Mouse (Mus musculus) spleen, adult 18-20 months (tissue): ENCODE measurements around the gene Slc24a1.
"Not testable (repeated sequence)": the region's sequence is repeated elsewhere in the genome, so short reads cannot be mapped to it uniquely, and the experiment has no call there.

Source experiments
- DNase-seq, 2 experiments: peaks; one replicate each; pipeline ENCODE4 v3.0.0; 2022; ENCODE audit warnings: mixed read lengths in 2 of 2

The Slc24a1 gene

DNA sequence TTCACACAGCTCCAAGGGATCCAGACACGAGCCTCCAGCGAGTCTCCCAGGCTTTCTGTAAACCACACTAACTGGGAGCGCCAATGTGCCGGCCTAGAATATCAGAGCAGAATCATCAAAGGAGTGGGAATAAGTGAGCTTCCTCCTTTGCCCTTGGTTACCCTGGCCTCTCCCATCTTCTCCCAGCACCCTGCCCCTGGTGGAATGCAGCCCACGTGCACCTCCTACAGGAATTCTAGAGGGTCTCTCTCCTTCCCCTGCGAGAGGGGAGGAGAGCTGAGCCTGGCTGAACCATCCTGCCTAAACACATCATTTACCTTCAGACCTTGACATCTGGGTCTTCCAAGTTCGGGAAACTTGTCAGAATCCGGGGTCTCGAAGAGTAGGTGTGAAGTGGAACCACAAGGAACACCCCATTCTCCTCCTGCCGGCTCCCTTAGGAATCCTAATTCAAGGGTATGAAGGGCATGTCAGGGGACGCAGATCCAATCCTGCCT is at the start of gene Slc24a1:
Gene Slc24a1, minus strand, starts transcription at position 447 of the 497 bp plus-strand sequence.
- DNase-seq: no peak

DNA sequence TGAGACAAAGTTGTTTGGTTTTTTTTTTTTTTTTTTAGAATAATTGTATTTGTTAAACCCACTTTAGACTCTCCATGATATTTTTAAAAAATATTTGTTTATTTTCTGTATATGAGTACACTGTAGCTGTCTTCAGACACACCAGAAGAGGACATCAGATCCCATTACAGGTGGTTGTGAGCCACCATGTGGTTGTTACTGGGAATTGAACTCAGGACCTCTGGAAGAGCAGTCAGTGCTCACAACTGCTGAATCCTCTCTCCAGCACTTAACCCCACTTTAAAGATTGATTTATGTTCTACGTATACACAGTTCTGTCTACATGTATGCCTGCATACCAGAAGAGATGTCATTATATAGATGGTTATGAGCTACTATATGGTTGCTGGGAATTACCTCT is 44.1 kb upstream of the Slc24a1 start:
- DNase-seq: not testable (repeated sequence)

DNA sequence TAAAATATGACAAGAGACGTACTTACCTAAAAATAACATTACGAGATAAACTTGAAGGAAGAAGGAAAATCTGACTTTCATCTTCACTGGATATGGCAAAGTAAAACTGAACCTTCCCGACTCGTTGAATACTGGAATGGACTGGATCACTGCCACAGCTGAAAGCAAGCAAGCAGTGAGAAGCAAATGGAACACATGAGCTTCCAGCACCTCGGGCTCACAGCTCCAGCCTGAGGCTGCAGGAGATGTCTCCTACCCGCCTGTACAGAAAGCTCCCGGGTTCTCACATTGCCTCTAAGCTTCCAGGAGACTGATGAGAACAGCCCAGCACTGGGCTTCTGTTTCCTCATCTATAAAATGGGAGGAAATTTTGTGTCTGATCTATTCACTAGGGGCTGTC is 38.9 kb upstream of the Slc24a1 start:
- no peak for DNase-seq

GRCm38 (mm10) chr9:64988443-64988842 is 37.0 kb upstream of the Slc24a1 start:
- DNase-seq: no peak

- no peak for DNase-seq
These were observed 36.2 kb upstream of the Slc24a1 start for GRCm38 (mm10) chr9:64987651-64988050.

- no peak for DNase-seq
These were observed 34.4 kb upstream of the Slc24a1 start for GRCm38 (mm10) chr9:64985807-64986206.

GRCm38 (mm10) chr9:64985037-64985794 is 33.8 kb upstream of the Slc24a1 start:
- DNase-seq: no peak

- DNase-seq: no peak
These were observed 30.5 kb upstream of the Slc24a1 start for GRCm38 (mm10) chr9:64981904-64982303.

DNA sequence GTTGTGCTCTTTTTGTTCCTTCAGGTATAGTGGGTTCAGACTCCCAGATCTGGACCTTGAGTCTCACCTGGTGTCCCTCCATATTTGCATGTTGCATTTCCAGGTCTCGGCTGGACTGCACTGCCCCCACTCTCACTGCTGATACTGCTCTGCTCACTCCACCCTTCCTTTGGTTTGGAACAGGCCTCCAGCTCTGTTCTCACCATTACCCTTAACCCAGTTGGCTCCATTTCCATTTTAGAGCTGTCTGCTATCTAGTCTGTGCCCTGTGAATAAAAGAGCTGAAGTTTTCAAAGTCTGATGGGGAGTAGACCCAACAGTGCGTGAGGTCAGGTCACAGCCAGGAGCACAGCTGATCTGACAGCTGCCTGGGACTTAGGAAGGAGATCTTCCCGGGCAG is 29.1 kb upstream of the Slc24a1 start:
- DNase-seq: no peak

DNA sequence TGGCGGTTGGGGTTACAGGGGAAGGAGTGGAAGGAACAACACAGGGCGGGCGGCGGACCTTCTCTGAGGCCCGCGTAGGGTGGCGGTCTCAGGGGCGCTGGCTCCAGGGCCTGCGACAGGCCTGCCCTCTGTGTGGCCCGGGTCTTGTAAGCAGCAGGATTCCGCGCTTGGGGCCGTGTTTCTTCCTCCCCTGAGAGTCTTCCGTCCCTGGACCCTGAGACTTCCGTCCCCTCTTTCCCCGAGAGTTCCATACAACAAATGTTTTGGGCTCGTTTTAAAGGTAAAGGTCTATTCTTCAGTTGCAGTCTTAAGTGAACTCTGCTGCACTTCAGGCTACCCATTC is 9.5 kb upstream of the Slc24a1 start:
- DNase-seq: no peak

DNA sequence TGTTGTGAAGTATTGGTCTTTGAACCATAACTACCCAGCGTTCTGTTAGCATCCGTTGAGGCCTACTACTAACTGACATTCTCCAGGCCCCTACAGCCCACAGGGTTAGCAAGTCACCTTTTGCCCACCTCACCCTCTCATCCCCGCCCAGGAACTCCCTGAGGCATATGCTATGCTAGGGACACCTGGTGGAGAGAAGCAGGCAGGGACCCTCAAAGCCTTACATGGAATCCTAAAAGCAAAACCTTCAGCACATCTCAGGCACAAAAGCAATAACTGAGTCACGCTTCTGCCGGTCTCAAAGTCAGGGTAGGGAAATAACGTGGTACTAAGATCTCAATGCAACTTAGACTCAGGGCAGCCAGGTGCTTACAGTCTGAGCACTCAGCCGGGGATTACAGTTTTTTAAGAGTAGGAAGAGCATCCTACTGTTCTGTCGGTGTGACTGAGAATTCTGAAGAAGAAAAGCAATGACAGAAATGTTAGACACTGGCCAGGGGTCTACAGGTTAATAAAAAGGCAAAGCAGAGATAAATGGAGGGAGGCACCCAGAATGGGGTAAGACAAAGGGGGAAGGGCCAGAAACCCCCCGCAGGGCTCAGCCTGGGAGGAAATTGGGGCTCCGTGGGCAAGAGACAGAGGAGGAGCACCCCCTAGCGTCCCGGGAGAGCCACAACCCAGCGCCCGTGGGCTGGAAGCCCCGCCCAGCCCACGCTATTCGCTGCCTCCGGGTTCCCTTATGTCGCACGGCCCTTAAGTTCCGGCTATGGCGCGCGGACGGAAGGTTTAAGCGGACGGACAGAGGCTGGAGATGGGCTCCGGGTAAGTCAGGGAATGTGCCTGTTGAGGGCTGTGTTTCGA is 8.9 kb upstream of the Slc24a1 start, which contains the start of gene Ints14:
Gene Ints14, plus strand, starts transcription at position 789 of the 861 bp plus-strand sequence.
- peak; percentile 88 to 97 for DNase-seq

DNA sequence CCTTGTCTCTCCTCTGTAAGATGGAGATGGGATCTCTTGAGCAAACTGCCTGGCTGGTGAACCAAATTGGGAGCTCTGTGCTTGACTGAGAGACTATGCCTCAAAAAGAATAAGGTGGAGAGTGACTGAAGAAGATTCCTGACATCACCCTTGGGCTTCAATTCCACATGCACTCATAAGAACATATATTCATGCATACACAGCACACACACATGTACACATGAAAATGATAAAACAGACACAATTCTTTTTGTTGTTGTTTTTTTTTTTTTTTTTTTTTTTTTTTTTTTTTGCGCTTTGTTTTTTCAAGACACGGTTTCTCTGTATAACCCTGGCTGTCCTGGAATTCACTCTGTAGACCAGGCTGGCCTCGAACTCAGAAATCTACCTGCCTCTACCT is 5.9 kb upstream of the Slc24a1 start:
- no peak for DNase-seq

DNA sequence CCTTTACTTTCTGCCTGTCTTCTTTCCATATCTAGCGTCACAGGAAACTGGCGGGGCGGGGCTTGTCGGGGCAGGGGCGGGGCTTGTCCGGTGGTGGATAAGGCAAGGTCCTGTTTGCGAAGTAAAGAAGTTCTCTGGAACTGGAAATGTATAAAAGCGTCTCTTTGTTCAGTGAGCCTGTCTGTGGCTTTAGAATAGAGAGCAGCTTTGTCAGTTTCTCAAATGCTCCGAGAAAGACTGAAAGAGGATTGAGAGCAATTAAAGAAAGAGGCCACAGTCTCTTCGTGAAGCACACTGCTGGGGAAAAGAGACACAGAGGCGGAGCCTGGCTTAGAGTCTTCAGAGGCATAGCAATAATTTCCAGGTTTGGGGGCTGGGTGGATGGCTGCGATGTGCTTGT is 4.9 kb upstream of the Slc24a1 start:
- peak in 1 of 2 experiments; percentile 30 for DNase-seq

DNA sequence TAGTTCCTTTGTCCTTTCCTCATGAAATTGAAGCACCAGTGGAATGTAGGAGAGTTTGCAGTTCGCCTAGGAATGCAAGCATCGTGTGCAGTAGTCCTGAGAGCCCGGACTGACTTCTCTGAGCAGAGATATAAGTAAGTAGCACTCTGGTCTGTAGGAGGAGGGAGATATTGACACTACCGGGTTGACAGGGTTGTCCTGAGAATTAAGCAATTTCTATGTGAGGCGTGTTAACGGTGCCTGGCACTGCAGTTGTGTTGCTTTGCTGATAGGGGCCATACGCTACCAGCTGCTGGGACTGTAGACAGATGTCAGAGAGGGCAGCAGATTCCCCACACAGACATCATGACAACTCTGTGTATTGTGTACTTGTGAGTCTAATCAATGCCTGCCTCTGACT is 1.8 kb upstream of the Slc24a1 start:
- no peak for DNase-seq

GRCm38 (mm10) chr9:64952055-64952454 is 648 bp upstream of the Slc24a1 start:
- DNase-seq: no peak

DNA sequence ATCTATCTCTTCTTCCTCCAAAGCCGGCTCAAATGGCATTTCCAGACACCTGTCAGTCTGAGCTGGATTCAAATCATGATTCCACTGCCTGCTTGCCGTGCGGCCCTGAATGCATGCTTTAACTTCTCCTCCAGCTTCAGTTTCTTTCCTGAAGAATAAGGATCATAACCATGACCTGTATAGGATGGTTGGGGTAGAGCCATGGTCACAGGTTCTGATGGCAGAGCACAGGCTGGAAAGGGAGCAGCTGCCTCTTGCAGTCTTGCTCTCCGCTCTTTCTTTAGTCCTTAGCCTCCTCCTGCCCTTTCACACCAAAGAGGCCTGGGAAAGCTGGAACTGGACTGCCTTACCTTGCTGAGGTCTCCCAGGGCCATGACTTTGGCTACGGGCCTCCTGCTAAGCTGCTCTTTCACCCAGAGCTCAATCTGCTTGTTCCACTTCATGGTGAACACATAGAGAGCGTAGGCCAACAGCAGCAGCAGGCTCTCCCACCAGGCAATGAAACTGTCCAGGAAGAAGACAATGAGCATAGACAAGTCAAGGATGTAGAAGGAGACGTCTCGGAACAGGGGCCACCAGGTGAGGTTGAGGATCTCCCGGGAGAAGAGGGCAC is 3.8 kb downstream of the Slc24a1 start:
- no peak for DNase-seq

DNA sequence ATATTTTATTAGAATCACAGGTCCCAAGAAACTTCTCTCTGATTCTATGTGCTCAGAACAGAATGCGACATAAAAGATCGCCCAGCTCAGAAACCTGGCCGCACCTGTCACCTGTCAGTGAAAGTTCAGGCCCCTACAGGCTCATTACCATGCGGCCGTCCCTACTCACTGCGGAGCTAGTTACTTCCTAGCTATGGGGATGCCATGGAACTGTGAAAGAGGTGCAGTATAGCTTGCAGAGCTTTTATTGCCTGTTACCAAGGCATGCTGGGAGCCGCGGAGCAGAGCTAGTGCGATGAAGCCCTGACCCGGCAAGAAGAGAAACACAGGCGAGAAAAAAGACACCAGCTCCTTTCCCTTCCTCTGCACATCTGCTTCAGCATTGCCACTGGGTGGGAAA is 7.4 kb downstream of the Slc24a1 start:
- no peak for DNase-seq

DNA sequence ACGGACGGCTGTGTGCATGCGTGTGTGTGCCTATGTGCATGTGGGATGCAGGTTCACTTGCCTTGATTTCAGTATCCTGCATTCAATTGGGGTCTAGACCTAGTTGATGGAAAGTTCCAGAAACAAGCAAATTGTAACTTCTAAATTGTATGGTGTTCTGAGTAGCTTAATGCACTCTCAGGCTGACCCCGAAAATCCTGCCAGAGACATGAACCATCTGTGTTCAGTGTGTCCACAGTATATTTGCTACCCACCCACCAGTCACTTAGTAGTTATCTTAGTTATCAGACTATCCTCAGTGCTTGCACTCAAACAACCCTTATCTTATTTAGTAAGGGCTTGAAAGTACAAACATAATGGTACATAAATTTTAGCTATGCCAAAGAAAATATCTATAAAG is 9.8 kb downstream of the Slc24a1 start:
- no peak for DNase-seq

DNA sequence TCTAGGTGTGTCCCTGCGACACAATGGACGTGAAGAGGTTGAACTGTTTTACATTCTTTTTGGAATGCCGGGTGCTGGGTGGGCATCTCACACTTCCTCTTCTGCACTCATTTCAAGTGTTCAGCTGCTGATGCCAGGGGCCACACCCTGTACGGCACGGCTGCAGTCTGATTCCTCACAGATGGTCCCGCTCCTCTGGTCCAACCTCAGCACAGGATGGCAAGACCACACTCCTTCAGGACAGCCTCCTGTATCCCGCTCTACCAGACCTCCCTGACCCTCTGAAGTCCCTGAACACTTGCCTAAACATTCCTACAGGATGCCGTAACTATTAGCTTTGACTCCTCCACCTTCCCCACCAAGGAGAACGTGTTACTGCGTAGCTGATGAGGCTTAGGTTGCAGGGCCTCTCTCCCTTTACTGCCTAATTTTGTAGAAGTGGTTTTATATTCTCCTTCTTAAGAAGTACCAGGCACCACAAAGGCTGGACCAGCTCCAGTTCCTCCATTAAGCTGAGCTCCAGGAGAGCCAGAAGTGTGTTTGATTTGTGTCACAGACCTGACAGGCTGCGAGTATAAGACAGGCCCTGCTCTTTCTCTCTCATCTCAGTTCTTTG is 10.6 kb downstream of the Slc24a1 start:
- no peak for DNase-seq

DNA sequence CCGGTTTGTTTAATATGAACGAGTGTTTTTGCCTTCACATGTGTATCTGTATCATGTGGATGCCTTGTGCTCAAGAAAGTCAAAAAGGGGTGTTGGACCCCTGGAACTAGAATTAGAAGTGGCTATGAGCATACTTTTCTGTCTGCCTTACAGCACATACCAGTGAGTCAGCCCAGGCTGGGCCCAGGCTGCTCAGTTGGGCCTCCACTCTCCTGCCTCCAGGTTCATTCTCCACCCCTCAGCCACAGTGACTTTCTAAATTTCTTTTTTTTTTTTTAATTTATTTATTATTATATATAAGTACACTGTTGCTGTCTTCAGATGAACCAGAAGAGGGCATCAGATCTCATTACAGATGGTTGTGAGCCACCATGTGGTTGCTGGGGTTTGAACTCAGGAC is 11.6 kb downstream of the Slc24a1 start:
- DNase-seq: no peak

GRCm38 (mm10) chr9:64939281-64939680 is 12.1 kb downstream of the Slc24a1 start:
- no peak for DNase-seq

- DNase-seq: no peak
These were observed 12.9 kb downstream of the Slc24a1 start for GRCm38 (mm10) chr9:64938535-64938934.

DNA sequence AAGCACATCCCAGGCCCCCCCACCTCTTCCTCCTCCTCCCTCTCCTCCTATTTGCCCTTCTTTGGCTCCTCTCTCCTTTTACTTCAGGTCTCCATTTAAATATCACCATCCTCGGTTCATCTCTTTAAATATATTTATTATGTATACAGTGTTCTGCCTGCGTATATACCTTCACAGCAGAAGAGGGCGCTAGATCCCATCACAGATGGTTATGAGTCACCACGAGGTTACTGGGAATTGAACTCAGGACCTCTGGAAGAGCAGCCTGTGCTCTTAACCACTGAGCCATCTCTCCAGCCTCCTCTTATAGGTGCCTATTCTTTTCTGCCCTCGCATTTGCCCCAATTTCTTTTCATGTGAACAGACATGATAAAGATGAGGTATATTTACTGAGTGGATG is 13.9 kb downstream of the Slc24a1 start:
- no peak for DNase-seq
